In the genomic region with DNA sequence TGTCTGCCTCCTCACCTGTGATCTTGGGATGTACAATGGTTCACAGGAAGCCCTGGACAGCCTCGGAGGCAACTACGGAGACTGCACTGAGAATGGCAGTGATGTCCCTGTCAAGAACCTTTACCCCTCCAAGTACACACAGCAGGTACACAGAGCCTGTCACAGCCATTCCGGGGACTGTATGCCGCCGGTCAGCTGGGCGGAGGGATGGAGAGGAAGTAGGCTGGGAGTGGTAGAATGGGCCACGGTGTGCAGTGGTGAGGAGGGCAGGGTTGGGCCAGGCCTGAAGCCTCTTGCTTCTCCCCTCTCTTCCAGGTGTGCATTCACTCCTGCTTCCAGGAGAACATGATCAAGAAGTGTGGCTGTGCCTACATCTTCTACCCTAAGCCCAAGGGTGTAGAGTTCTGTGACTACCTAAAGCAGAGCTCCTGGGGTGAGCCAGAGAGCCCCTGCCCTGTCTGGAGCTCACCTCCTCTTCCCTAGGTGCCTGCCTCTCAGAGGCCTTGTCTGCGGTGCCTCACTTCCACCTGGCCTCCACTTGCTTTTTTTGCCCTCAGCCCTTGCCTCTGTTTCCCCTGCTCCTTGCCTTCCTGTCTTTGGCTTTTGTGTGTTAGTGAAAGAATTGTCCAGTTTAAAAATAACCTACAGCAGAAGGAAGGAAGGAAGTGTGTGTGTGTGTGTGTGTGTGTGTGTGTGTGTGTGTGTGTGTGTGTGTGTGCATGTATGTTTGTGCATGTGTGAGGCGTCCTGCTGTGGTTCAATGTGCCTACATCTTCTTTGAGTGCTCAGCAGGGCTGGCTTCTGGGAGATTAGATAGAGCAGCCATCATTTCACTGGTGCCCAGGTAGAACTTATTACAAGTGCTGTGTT, we compare ENCODE assay signal across 21 mouse cellular contexts. TPM values are rescaled to one million over a fixed set of nuclear protein-coding genes. Genes with fewer than 3 reads are reported as not detected.
A peak's percentile ranks its signal among the peaks of the same experiment; 100 is the strongest.
DNase-seq lines count a peak whose midpoint lies in the region; ATAC-seq lines count a peak whose summit lies in the region.
"Had no signal": no experiment of that assay in that cellular context is flagged by ENCODE, and none has a peak within 500 bp of the region (broad histone marks: within the 10 kb centered on the region; RNA-seq: fewer than 3 reads in every experiment).

No protein-coding gene starts in this region.

- peak; percentile 3 for DNase-seq in gastrocnemius, postnatal 14 days
- DNase-seq in gastrocnemius, postnatal 25 days, result no peak
- DNase-seq in kidney, adult 18-20 months, result no peak
- DNase-seq in thymus, postnatal 4 days, result peak; percentile 35
- DNase-seq in thymus, postnatal 10 days (ENCODE audit: low spot score in 2 of 2), result no peak
- no peak for DNase-seq in urinary bladder, adult 2 months (ENCODE audit: low spot score)
- DNase-seq in layer of hippocampus, adult 9-10 months (ENCODE audit: low spot score), result no peak
- DNase-seq: cerebellum, adult 11-12 months; lung, postnatal 10 days; midbrain, embryonic 14.5 days; right cerebral cortex, adult 18-20 months; thymus, adult 18-20 months had no signal

- no peak overlapping the region for H3K4me2 ChIP-seq in kidney, embryonic 14.5 days (replicated peaks; ENCODE audit: low read depth, low read length)
- H3K4me2 ChIP-seq: limb, embryonic 12.5 days had no signal

- WGBS in kidney, embryonic 14.5 days, result 69% methylated on average over 9 of the region's 9 CpGs

- H3K36me3 ChIP-seq in kidney, embryonic 14.5 days (ENCODE audit: control insufficient read depth, insufficient read depth, low read length), result no peaks in the 10 kb centered on the region
- H3K36me3 ChIP-seq: limb, embryonic 12.5 days had no signal

- intact Hi-C loops in gastrocnemius, postnatal 14 days (cut with DNase I; ENCODE audit: low total_unique reads), result no loop called here

- H3K9ac ChIP-seq in kidney, embryonic 14.5 days (ENCODE audit: low read depth, low read length), result no peak overlapping the region
- H3K9ac ChIP-seq: limb, embryonic 12.5 days had no signal

- H3K4me1 ChIP-seq in kidney, embryonic 14.5 days (ENCODE audit: control insufficient read depth, insufficient read depth, low read length), result peaks cover 13% of the 10 kb centered on the region; the same call in 1 of the 2 replicates

- no peaks in the 10 kb centered on the region for H3K9me3 ChIP-seq in kidney, embryonic 14.5 days (ENCODE audit: control insufficient read depth, low read length)
- H3K9me3 ChIP-seq: limb, embryonic 12.5 days had no signal

- peak overlapping the region; percentile 18; the same call in 1 of the 2 replicates for H3K27ac ChIP-seq in kidney, embryonic 14.5 days (ENCODE audit: low read depth, low read length)
- H3K27ac ChIP-seq: limb, embryonic 12.5 days had no signal

- ATAC-seq in kidney, embryonic 14.5 days (ENCODE audit: low FRiP score, low TSS enrichment), result no peak

- no peaks in the 10 kb centered on the region for H3K27me3 ChIP-seq in kidney, embryonic 14.5 days (ENCODE audit: control insufficient read depth, insufficient read depth, low read length)

- H3K4me3 ChIP-seq in kidney, embryonic 14.5 days (ENCODE audit: low read length), result no peak overlapping the region
- H3K4me3 ChIP-seq: erythroblast, embryonic 14.5 days; limb, embryonic 12.5 days had no signal

RNA-seq across cellular contexts. Expression of a gene that starts 10.1 kb away (rescaled TPM):
- total RNA-seq in gastrocnemius, postnatal 14 days (2021), result 10 to 100 TPM; 42.1 to 42.3 TPM
- total RNA-seq in gastrocnemius, postnatal 25 days (2021), result 10 to 100 TPM; 26.7 to 33.7 TPM
- polyA plus RNA-seq in kidney, embryonic 14.5 days (2014; fragmentation: Nextera tagmentation; extraction: Ambion mirVana), result 67.1 and 69.3 TPM in 2 replicates
- 140 and 152 TPM in 2 replicates for polyA plus RNA-seq in urinary bladder, adult 2 months (2012; rRNA removed)

RNA-seq across cellular contexts. Expression of a gene that starts 18.6 kb away (rescaled TPM):
- under 1 TPM; 0.22 to 0.27 TPM for total RNA-seq in gastrocnemius, postnatal 14 days (2021)
- total RNA-seq in gastrocnemius, postnatal 25 days (2021), result under 1 TPM; 0.10 to 0.19 TPM
- polyA plus RNA-seq in kidney, embryonic 14.5 days (2014; fragmentation: Nextera tagmentation; extraction: Ambion mirVana), result 2.5 and 3.3 TPM in 2 replicates
- 2.9 and 3.9 TPM in 2 replicates for polyA plus RNA-seq in urinary bladder, adult 2 months (2012; rRNA removed)
- total RNA-seq: MEL had no signal

RNA-seq across cellular contexts. Expression of a gene that starts 25.3 kb away (rescaled TPM):
- total RNA-seq in gastrocnemius, postnatal 14 days (2021), result 10 to 100 TPM; 24.8 to 26.3 TPM
- total RNA-seq in gastrocnemius, postnatal 25 days (2021), result 10 to 100 TPM; 21.2 to 21.7 TPM
- polyA plus RNA-seq in kidney, embryonic 14.5 days (2014; fragmentation: Nextera tagmentation; extraction: Ambion mirVana), result 54.0 and 54.3 TPM in 2 replicates
- 101 and 118 TPM in 2 replicates for polyA plus RNA-seq in urinary bladder, adult 2 months (2012; rRNA removed)

RNA-seq across cellular contexts. Expression of a gene that starts 41.6 kb away (rescaled TPM):
- not detected for total RNA-seq in gastrocnemius, postnatal 14 days (2021)
- not detected for total RNA-seq in gastrocnemius, postnatal 25 days (2021)
- 3.8 and 6.1 TPM in 2 replicates for polyA plus RNA-seq in kidney, embryonic 14.5 days (2014; fragmentation: Nextera tagmentation; extraction: Ambion mirVana)
- polyA plus RNA-seq in urinary bladder, adult 2 months (2012; rRNA removed), result 17.5 and 18.7 TPM in 2 replicates
- total RNA-seq: layer of hippocampus, postnatal 14 days; MEL had no signal
- polyA plus RNA-seq: erythroblast, embryonic 14.5 days; spleen, adult 2 months had no signal

RNA-seq across cellular contexts. Expression of a gene that starts 53.2 kb away (rescaled TPM):
- total RNA-seq in gastrocnemius, postnatal 14 days (2021), result not detected
- total RNA-seq in gastrocnemius, postnatal 25 days (2021), result not detected
- 0.29 TPM in 1 of 2 replicates, not detected in the other for polyA plus RNA-seq in kidney, embryonic 14.5 days (2014; fragmentation: Nextera tagmentation; extraction: Ambion mirVana)
- polyA plus RNA-seq in urinary bladder, adult 2 months (2012; rRNA removed), result 0.04 TPM in 1 of 2 replicates, not detected in the other
- total RNA-seq: adrenal gland, postnatal 4 days; layer of hippocampus, postnatal 14 days; MEL had no signal
- polyA plus RNA-seq: erythroblast, embryonic 14.5 days; frontal cortex, adult 2 months; midbrain, embryonic 14.5 days; neural tube, embryonic 14.5 days; spleen, adult 2 months had no signal

Comparison
In these comparisons a context has a peak if more than half of its experiments do, and no peak if none do; other contexts are left out.
1. DNase-seq: peak in gastrocnemius, postnatal 14 days (single experiment) and thymus, postnatal 4 days (single experiment); none in gastrocnemius, postnatal 25 days (single experiment), kidney, adult 18-20 months (single experiment), thymus, postnatal 10 days (0 of 2), urinary bladder, adult 2 months (single experiment) and layer of hippocampus, adult 9-10 months (single experiment).